Mouse (Mus musculus): Measurements from ENCODE around the gene Polr3g. TPM values are rescaled to one million over a fixed set of nuclear protein-coding genes. Genes with fewer than 3 reads are reported as not detected.
"Not testable (repeated sequence)": the region's sequence is repeated elsewhere in the genome, so short reads cannot be mapped to it uniquely, and the experiment has no call there.

The Polr3g gene
- total RNA-seq, 2 experiments from 2014 or later, result 3.7 to 6.5 TPM

- no peak for DNase-seq
Measured at GRCm38 (mm10) chr13:81629395-81629794, 81.4 kb downstream of the Polr3g start.

DNA sequence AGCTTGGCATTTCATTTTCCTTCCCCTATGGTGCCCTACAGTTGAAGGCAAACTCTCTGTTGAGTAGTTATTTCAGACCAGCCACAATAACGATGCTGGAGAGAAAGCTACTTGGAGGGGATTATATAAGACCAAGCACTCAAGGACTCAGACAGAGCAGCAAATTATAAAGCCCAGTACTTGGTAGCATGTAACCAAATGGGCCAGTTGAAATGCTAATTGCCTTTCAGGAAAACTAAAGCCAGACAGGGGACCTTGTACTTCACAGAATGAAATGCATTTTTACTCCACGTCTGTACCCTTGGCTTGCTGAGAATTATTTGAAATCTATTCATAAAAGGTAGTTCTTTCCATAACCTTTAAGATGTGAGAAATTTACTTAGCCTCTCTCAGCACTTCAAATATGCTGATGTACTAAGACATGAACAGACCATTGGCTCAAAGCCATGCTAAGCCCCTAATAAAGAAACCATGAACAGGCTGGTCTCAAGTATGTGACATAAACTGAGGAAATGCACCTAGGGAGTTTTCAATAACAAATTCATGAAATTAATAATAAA, 82.1 kb downstream of the Polr3g start:
- no peak for DNase-seq

GRCm38 (mm10) chr13:81627861-81628260, 83.0 kb downstream of the Polr3g start:
- DNase-seq, result not testable (repeated sequence)

Other genes with a start within 250 kb of the Polr3g start
- gene Adgrv1, start 77.9 kb downstream of the Polr3g start, total RNA-seq (2021), result 1 to 10 TPM; 2.9 to 3.2 TPM
- 10 to 100 TPM; 10.2 to 14.6 TPM for gene Lysmd3, start 53.4 kb downstream of the Polr3g start, total RNA-seq (2021)
- gene Mblac2, start 328 bp upstream of the Polr3g start, total RNA-seq (2021), result 10 to 100 TPM; 20.2 to 23.1 TPM
- gene Cetn3, start 72.1 kb upstream of the Polr3g start, total RNA-seq (2021), result 100 to 1,000 TPM; 103 to 104 TPM

Measured in layer of hippocampus, postnatal 36 days (tissue).